Mouse (Mus musculus): ENCODE results near the gene Tmem201. TPM values are rescaled to one million over a fixed set of nuclear protein-coding genes. Genes with fewer than 3 reads are reported as not detected.

Gene Tmem201
- polyA plus RNA-seq, 1 experiment from 2014 or later, result 25.0 TPM

GRCm38 (mm10) chr4:149727636-149728035, 10.2 kb downstream of the Tmem201 start:
- peaks cover 81% of the 10 kb centered on the region for H3K36me3 ChIP-seq
- ATAC-seq (ENCODE audit: insufficient number of reproducible peaks, low FRiP score, low TSS enrichment, low read depth), result no peak
- 94% methylated on average over 5 of the region's 5 CpGs for WGBS
- H3K4me2 ChIP-seq, result no peak overlapping the region
- H3K4me3 ChIP-seq, result no peak overlapping the region
- H3K27ac ChIP-seq, result no peak overlapping the region
- H3K4me1 ChIP-seq, result peaks cover 14% of the 10 kb centered on the region
- H3K9me3 ChIP-seq, result no peaks in the 10 kb centered on the region
- H3K27me3 ChIP-seq, result no peaks in the 10 kb centered on the region
- H3K9ac ChIP-seq, result no peak overlapping the region

GRCm38 (mm10) chr4:149725661-149726350, 12.0 kb downstream of the Tmem201 start:
- Histone ChIP-seq H3K9me3 (no peaks in the 10 kb centered on the region), H3K36me3 (peaks cover 86% of the 10 kb centered on the region), H3K27me3 (no peaks in the 10 kb centered on the region), H3K4me3 (no peak overlapping the region), H3K4me1 (peaks cover 9% of the 10 kb centered on the region; the same call in 1 of the 2 replicates), H3K27ac (no peak overlapping the region), H3K9ac (no peak overlapping the region), H3K4me2 (no peak overlapping the region)
- ATAC-seq (ENCODE audit: insufficient number of reproducible peaks, low FRiP score, low TSS enrichment, low read depth), result no peak
- 69% methylated on average over 15 of the region's 15 CpGs for WGBS

- Histone ChIP-seq H3K27me3 (no peaks in the 10 kb centered on the region), H3K4me1 (peaks cover 9% of the 10 kb centered on the region; the same call in 1 of the 2 replicates), H3K4me2 (no peak overlapping the region), H3K36me3 (peaks cover 89% of the 10 kb centered on the region), H3K4me3 (no peak overlapping the region), H3K27ac (no peak overlapping the region), H3K9me3 (no peaks in the 10 kb centered on the region), H3K9ac (no peak overlapping the region)
- no peak for ATAC-seq (ENCODE audit: insufficient number of reproducible peaks, low FRiP score, low TSS enrichment, low read depth)
- 89% methylated on average over 17 of the region's 17 CpGs for WGBS
Observed at GRCm38 (mm10) chr4:149724916-149725470, 12.9 kb downstream of the Tmem201 start.

GRCm38 (mm10) chr4:149723855-149724731, 13.8 kb downstream of the Tmem201 start:
- 73% methylated on average over 17 of the region's 17 CpGs for WGBS
- no peak for ATAC-seq (ENCODE audit: insufficient number of reproducible peaks, low FRiP score, low TSS enrichment, low read depth)
- H3K4me3 ChIP-seq, result no peak overlapping the region
- H3K9me3 ChIP-seq, result no peaks in the 10 kb centered on the region
- H3K27ac ChIP-seq, result no peak overlapping the region
- H3K27me3 ChIP-seq, result no peaks in the 10 kb centered on the region
- H3K36me3 ChIP-seq, result peaks cover 89% of the 10 kb centered on the region
- peaks cover 5% of the 10 kb centered on the region; the same call in 1 of the 2 replicates for H3K4me1 ChIP-seq
- no peak overlapping the region for H3K9ac ChIP-seq
- no peak overlapping the region for H3K4me2 ChIP-seq

GRCm38 (mm10) chr4:149723021-149723390, 14.8 kb downstream of the Tmem201 start:
- H3K9ac ChIP-seq, result no peak overlapping the region
- no peak overlapping the region for H3K4me2 ChIP-seq
- no peak for ATAC-seq (ENCODE audit: insufficient number of reproducible peaks, low FRiP score, low TSS enrichment, low read depth)
- 86% methylated on average over 12 of the region's 12 CpGs for WGBS
- no peak overlapping the region for H3K4me3 ChIP-seq
- H3K27ac ChIP-seq, result no peak overlapping the region
- peaks cover 5% of the 10 kb centered on the region; the same call in 1 of the 2 replicates for H3K4me1 ChIP-seq
- no peaks in the 10 kb centered on the region for H3K9me3 ChIP-seq
- no peaks in the 10 kb centered on the region for H3K27me3 ChIP-seq
- peaks cover 94% of the 10 kb centered on the region for H3K36me3 ChIP-seq

GRCm38 (mm10) chr4:149722104-149723020, 15.5 kb downstream of the Tmem201 start:
- Histone ChIP-seq H3K36me3 (peaks cover 94% of the 10 kb centered on the region), H3K4me3 (no peak overlapping the region), H3K4me1 (peaks cover 5% of the 10 kb centered on the region; the same call in 1 of the 2 replicates), H3K9ac (no peak overlapping the region), H3K27ac (no peak overlapping the region), H3K27me3 (no peaks in the 10 kb centered on the region), H3K4me2 (no peak overlapping the region), H3K9me3 (no peaks in the 10 kb centered on the region)
- ATAC-seq (ENCODE audit: insufficient number of reproducible peaks, low FRiP score, low TSS enrichment, low read depth), result no peak
- 77% methylated on average over 24 of the region's 24 CpGs for WGBS

- Histone ChIP-seq H3K4me2 (no peak overlapping the region), H3K27ac (no peak overlapping the region), H3K9ac (no peak overlapping the region), H3K36me3 (peaks cover 94% of the 10 kb centered on the region), H3K4me1 (peaks cover 5% of the 10 kb centered on the region; the same call in 1 of the 2 replicates), H3K27me3 (no peaks in the 10 kb centered on the region), H3K9me3 (no peaks in the 10 kb centered on the region), H3K4me3 (no peak overlapping the region)
- ATAC-seq (ENCODE audit: insufficient number of reproducible peaks, low FRiP score, low TSS enrichment, low read depth), result no peak
- 79% methylated on average over 8 of the region's 8 CpGs for WGBS
Observed at GRCm38 (mm10) chr4:149721163-149721562, 16.7 kb downstream of the Tmem201 start.

GRCm38 (mm10) chr4:149719686-149720085, 18.2 kb downstream of the Tmem201 start:
- 79% methylated on average over 6 of the region's 6 CpGs for WGBS

GRCm38 (mm10) chr4:149714542-149714941, 23.3 kb downstream of the Tmem201 start:
- H3K4me2 ChIP-seq, result no peak overlapping the region
- peaks cover 5% of the 10 kb centered on the region; the same call in 1 of the 2 replicates for H3K4me1 ChIP-seq
- H3K9ac ChIP-seq, result no peak overlapping the region
- H3K36me3 ChIP-seq, result peaks cover 49% of the 10 kb centered on the region
- H3K4me3 ChIP-seq, result no peak overlapping the region
- no peak for ATAC-seq (ENCODE audit: insufficient number of reproducible peaks, low FRiP score, low TSS enrichment, low read depth)
- H3K27ac ChIP-seq, result no peak overlapping the region
- no peaks in the 10 kb centered on the region for H3K9me3 ChIP-seq
- no peaks in the 10 kb centered on the region for H3K27me3 ChIP-seq
- 84% methylated on average over 3 of the region's 3 CpGs for WGBS

More at GRCm38 (mm10) chr4:149719686-149720085, 18.2 kb downstream of the Tmem201 start:
- H3K27me3 ChIP-seq, result no peaks in the 10 kb centered on the region
- no peak overlapping the region for H3K4me2 ChIP-seq
- H3K36me3 ChIP-seq, result peaks cover 93% of the 10 kb centered on the region
- no peak overlapping the region for H3K27ac ChIP-seq
- H3K9me3 ChIP-seq, result no peaks in the 10 kb centered on the region
- H3K9ac ChIP-seq, result no peak overlapping the region
- no peak for ATAC-seq (ENCODE audit: insufficient number of reproducible peaks, low FRiP score, low TSS enrichment, low read depth)
- H3K4me1 ChIP-seq, result peaks cover 4% of the 10 kb centered on the region; the same call in 1 of the 2 replicates
- no peak overlapping the region for H3K4me3 ChIP-seq

- Histone ChIP-seq H3K4me3 (no peak overlapping the region), H3K27ac (no peak overlapping the region), H3K4me1 (peaks cover 5% of the 10 kb centered on the region; the same call in 1 of the 2 replicates), H3K36me3 (peaks cover 23% of the 10 kb centered on the region), H3K4me2 (no peak overlapping the region), H3K9me3 (no peaks in the 10 kb centered on the region), H3K27me3 (no peaks in the 10 kb centered on the region), H3K9ac (no peak overlapping the region)
- ATAC-seq (ENCODE audit: insufficient number of reproducible peaks, low FRiP score, low TSS enrichment, low read depth), result no peak
- 29% methylated on average over 7 of the region's 7 CpGs for WGBS
Observed at GRCm38 (mm10) chr4:149711955-149712354, 25.9 kb downstream of the Tmem201 start.

GRCm38 (mm10) chr4:149711485-149711884, 26.4 kb downstream of the Tmem201 start:
- H3K4me2 ChIP-seq, result no peak overlapping the region
- no peak overlapping the region for H3K27ac ChIP-seq
- H3K36me3 ChIP-seq, result peaks cover 18% of the 10 kb centered on the region
- H3K27me3 ChIP-seq, result no peaks in the 10 kb centered on the region
- no peaks in the 10 kb centered on the region for H3K9me3 ChIP-seq
- H3K4me1 ChIP-seq, result peaks cover 5% of the 10 kb centered on the region; the same call in 1 of the 2 replicates
- ATAC-seq (ENCODE audit: insufficient number of reproducible peaks, low FRiP score, low TSS enrichment, low read depth), result no peak
- H3K9ac ChIP-seq, result no peak overlapping the region
- H3K4me3 ChIP-seq, result no peak overlapping the region
- WGBS, result 91% methylated on average over 5 of the region's 5 CpGs

Measured in limb, embryonic 15.5 days (tissue).